Mouse (Mus musculus): ENCODE results near the gene Axin2. TPM values are rescaled to one million over a fixed set of nuclear protein-coding genes. Genes with fewer than 3 reads are reported as not detected.
A peak's percentile ranks its signal among the peaks of the same experiment; 100 is the strongest.

The Axin2 gene
- polyA plus RNA-seq, 1 experiment from 2014 or later, result 0.47 TPM

- H3K27me3 ChIP-seq (ENCODE audit: insufficient read depth, low read length), result 0 out of 2 replicates have a peak, but pooled peaks cover under 1% of the 10 kb centered on the region
- no peak overlapping the region for H3K9ac ChIP-seq (replicated peaks)
- no peaks in the 10 kb centered on the region for H3K9me3 ChIP-seq (ENCODE audit: low read length)
- no peaks in the 10 kb centered on the region for H3K4me1 ChIP-seq (ENCODE audit: insufficient read depth)
- TF ChIP-seq CTCF (IDR thresholded peaks at IDR 0.05; ENCODE audit: low read depth), result no peak
- no peak for TF ChIP-seq EP300 (IDR thresholded peaks at IDR 0.05; ENCODE audit: low read depth)
- H3K27ac ChIP-seq (ENCODE audit: low read depth), result no peak overlapping the region
- WGBS (ENCODE audit: insufficient replicate concordance), result 74% methylated on average over 6 of the region's 6 CpGs
- DNase-seq (no peak), ATAC-seq (no peak)
- no peak overlapping the region for H3K4me2 ChIP-seq (ENCODE audit: low read depth, low read length)
- no peaks in the 10 kb centered on the region for H3K36me3 ChIP-seq (replicated peaks; ENCODE audit: insufficient read depth, low read length)
- no peak overlapping the region for H3K4me3 ChIP-seq (ENCODE audit: low read depth, low read length)
Measured at GRCm38 (mm10) chr11:108898483-108898882, 21.7 kb upstream of the Axin2 start.

DNA sequence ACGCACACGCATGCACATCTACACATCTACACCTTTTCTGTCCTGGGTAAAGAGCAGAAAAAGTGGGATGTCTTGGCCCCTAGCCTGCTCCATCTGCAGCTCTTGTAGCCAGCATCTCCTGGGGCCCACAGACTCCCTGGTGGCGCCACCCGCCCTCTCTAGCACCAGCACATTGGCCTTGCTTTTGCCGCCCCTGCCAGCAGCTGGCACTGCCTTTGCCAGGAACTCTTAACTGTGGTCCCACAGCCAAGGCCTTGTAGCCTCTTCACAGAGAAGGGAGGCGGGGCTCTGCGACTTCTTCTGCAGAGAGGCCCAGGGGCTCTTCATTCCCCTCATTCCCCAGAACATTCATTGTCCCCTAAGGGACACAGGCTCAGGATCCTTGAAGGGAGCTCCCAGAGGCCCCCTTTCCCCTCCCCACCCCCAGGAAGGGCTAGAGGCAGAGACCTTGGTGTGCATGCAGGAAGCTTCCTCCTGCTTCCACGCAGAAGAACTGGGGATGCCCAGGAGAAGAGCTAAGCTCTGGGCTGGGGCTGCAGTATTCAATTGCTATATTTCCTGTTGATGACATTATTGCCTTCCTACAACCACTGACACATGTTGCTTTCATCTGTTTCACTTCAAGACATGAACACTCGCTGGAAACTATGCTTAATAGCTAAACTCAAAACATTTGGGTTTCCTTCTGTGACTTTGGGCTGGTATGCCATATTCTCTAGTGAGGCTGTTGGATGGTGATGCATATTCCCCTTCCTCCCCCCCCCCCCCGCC, 19.2 kb upstream of the Axin2 start:
- H3K27ac ChIP-seq (ENCODE audit: low read depth), result no peak overlapping the region
- H3K4me1 ChIP-seq (ENCODE audit: insufficient read depth), result no peaks in the 10 kb centered on the region
- TF ChIP-seq CTCF (IDR thresholded peaks at IDR 0.05; ENCODE audit: low read depth) (no peak), EP300 (IDR thresholded peaks at IDR 0.05; ENCODE audit: low read depth) (no peak)
- 83% methylated on average over 9 of the region's 10 CpGs for WGBS (ENCODE audit: insufficient replicate concordance)
- H3K27me3 ChIP-seq (ENCODE audit: insufficient read depth, low read length), result no peaks in the 10 kb centered on the region
- DNase-seq, result no peak
- ATAC-seq, result no peak
- no peak overlapping the region for H3K4me3 ChIP-seq (ENCODE audit: low read depth, low read length)
- no peaks in the 10 kb centered on the region for H3K36me3 ChIP-seq (replicated peaks; ENCODE audit: insufficient read depth, low read length)
- H3K9ac ChIP-seq (replicated peaks), result no peak overlapping the region
- no peaks in the 10 kb centered on the region for H3K9me3 ChIP-seq (ENCODE audit: low read length)
- H3K4me2 ChIP-seq (ENCODE audit: low read depth, low read length), result no peak overlapping the region

DNA sequence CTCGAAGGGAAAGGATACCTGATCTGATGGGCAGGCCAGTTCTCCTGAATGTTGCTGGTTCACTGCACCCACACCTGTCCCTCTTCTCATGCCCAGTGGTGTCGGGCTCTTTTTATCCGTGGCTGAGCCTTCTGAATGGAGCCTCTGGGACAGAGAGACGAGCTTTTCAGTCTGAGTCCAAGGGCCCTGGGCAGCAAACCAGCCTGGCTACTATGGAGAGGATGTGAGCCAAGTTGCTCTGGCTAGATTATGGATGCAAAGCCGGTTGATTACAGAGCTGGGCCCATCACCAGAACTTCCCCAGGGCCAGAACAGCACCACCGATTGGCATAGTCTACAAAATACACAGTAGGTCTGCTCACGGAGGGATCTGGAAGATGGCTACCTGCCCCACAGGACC, 18.5 kb upstream of the Axin2 start:
- Histone ChIP-seq H3K4me1 (ENCODE audit: insufficient read depth) (no peaks in the 10 kb centered on the region), H3K4me3 (ENCODE audit: low read depth, low read length) (no peak overlapping the region), H3K27me3 (ENCODE audit: insufficient read depth, low read length) (no peaks in the 10 kb centered on the region), H3K27ac (ENCODE audit: low read depth) (no peak overlapping the region), H3K4me2 (ENCODE audit: low read depth, low read length) (no peak overlapping the region), H3K9ac (replicated peaks) (no peak overlapping the region), H3K36me3 (replicated peaks; ENCODE audit: insufficient read depth, low read length) (no peaks in the 10 kb centered on the region), H3K9me3 (ENCODE audit: low read length) (no peaks in the 10 kb centered on the region)
- DNase-seq (no peak), ATAC-seq (no peak)
- 65% methylated on average over 7 of the region's 7 CpGs for WGBS (ENCODE audit: insufficient replicate concordance)
- TF ChIP-seq EP300 (IDR thresholded peaks at IDR 0.05; ENCODE audit: low read depth) (no peak), CTCF (IDR thresholded peaks at IDR 0.05; ENCODE audit: low read depth) (no peak)

- Histone ChIP-seq H3K4me1 (ENCODE audit: insufficient read depth) (no peaks in the 10 kb centered on the region), H3K4me2 (ENCODE audit: low read depth, low read length) (no peak overlapping the region), H3K27me3 (ENCODE audit: insufficient read depth, low read length) (no peaks in the 10 kb centered on the region), H3K9ac (replicated peaks) (no peak overlapping the region), H3K36me3 (replicated peaks; ENCODE audit: insufficient read depth, low read length) (no peaks in the 10 kb centered on the region), H3K27ac (ENCODE audit: low read depth) (no peak overlapping the region), H3K9me3 (ENCODE audit: low read length) (no peaks in the 10 kb centered on the region), H3K4me3 (ENCODE audit: low read depth, low read length) (no peak overlapping the region)
- no peak for DNase-seq
- 73% methylated on average over 4 of the region's 4 CpGs for WGBS (ENCODE audit: insufficient replicate concordance)
- TF ChIP-seq EP300 (IDR thresholded peaks at IDR 0.05; ENCODE audit: low read depth), result no peak
- no peak for ATAC-seq
Measured at GRCm38 (mm10) chr11:108902303-108902702, 17.8 kb upstream of the Axin2 start.

GRCm38 (mm10) chr11:108906590-108907254, 13.4 kb upstream of the Axin2 start:
- no peak for TF ChIP-seq EP300 (IDR thresholded peaks at IDR 0.05; ENCODE audit: low read depth)
- TF ChIP-seq CTCF (IDR thresholded peaks at IDR 0.05; ENCODE audit: low read depth), result no peak
- 46% methylated on average over 7 of the region's 7 CpGs for WGBS (ENCODE audit: insufficient replicate concordance)
- Histone ChIP-seq H3K27me3 (ENCODE audit: insufficient read depth, low read length) (0 out of 2 replicates have a peak, but pooled peaks cover 2% of the 10 kb centered on the region), H3K9ac (replicated peaks) (no peak overlapping the region), H3K4me2 (ENCODE audit: low read depth, low read length) (no peak overlapping the region), H3K4me3 (ENCODE audit: low read depth, low read length) (no peak overlapping the region), H3K27ac (ENCODE audit: low read depth) (no peak overlapping the region), H3K9me3 (ENCODE audit: low read length) (no peaks in the 10 kb centered on the region), H3K36me3 (replicated peaks; ENCODE audit: insufficient read depth, low read length) (no peaks in the 10 kb centered on the region), H3K4me1 (ENCODE audit: insufficient read depth) (peaks cover 11% of the 10 kb centered on the region)
- DNase-seq (no peak), ATAC-seq (no peak)

DNA sequence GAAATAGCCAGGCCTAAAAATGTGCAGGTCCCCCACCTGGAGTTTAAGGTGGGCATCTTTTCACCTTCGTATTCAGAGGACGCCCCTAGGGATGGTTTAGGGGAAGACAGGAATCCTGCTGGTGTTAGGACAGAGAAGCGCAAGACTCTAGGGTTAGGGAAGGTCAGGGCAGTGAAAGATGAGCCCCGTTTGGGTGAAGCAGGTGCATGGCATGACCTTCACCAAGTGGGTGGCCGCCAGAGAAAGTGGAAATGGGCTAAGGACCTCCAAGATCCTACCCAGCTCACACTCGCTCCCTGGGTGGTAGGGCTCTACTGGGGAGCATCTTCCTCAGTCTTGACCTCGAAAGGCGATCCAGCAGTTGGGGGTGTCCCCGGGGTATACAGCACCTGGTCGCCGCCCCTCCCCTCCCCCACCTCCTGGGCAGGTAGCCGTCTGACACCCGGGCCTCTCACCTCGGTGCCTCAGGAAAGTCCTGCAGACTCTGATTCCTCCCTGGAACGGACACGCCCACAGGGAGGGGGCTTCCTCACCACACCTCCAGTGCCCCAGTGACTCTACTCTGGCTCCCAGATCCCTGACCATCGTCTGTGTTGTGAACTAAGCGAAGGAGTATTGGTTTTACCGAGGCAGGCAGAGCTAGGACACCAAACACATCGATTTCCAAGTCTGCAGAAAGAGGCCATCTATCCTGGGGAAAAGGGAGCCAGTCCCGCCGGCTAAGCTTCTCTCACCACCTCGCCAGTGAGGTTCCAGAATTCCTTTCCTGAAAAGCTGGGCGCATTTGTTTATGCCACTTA, 10.6 kb upstream of the Axin2 start:
- no peak for TF ChIP-seq CTCF (IDR thresholded peaks at IDR 0.05; ENCODE audit: low read depth)
- no peak for TF ChIP-seq EP300 (IDR thresholded peaks at IDR 0.05; ENCODE audit: low read depth)
- H3K27me3 ChIP-seq (ENCODE audit: insufficient read depth, low read length), result 0 out of 2 replicates have a peak, but pooled peaks cover 2% of the 10 kb centered on the region
- ATAC-seq (no peak), DNase-seq (peak; percentile 28)
- 7% methylated on average over 24 of the region's 24 CpGs for WGBS (ENCODE audit: insufficient replicate concordance)
- H3K4me1 ChIP-seq (ENCODE audit: insufficient read depth), result peaks cover 11% of the 10 kb centered on the region
- H3K27ac ChIP-seq (ENCODE audit: low read depth), result no peak overlapping the region
- H3K9ac ChIP-seq (replicated peaks), result no peak overlapping the region
- H3K36me3 ChIP-seq (replicated peaks; ENCODE audit: insufficient read depth, low read length), result no peaks in the 10 kb centered on the region
- peak overlapping the region; percentile 62 for H3K4me2 ChIP-seq (ENCODE audit: low read depth, low read length)
- no peaks in the 10 kb centered on the region for H3K9me3 ChIP-seq (ENCODE audit: low read length)
- H3K4me3 ChIP-seq (ENCODE audit: low read depth, low read length), result peak overlapping the region; percentile 3; the same call in 1 of the 2 replicates

Measured in liver, postnatal 0 days (tissue).